Mouse (Mus musculus) cerebellum, adult 2 months (tissue): ENCODE measurements around the gene Clcn3.

ENCODE experiments used
- CTCF ChIP-seq: fragments of 200-500 bp; IDR thresholded peaks from 2 replicates; pipeline ENCODE4 v1.5.1; 2011; ENCODE audit warnings: low read depth, mild to moderate bottlenecking, control low read depth, low read length, moderate library complexity, borderline replicate concordance; ENCODE audit not compliant: insufficient read depth
- POLR2A ChIP-seq: fragments of 200-500 bp; IDR thresholded peaks from 2 replicates; pipeline ENCODE4 v1.6.1; 2011; ENCODE audit warnings: low read length, control low read depth, borderline replicate concordance; ENCODE audit not compliant: insufficient read depth

GRCm38 (mm10) chr8:60947503-60947902, 35.6 kb downstream of the Clcn3 start:
- no peak for TF ChIP-seq POLR2A
- TF ChIP-seq CTCF: no peak
